Mouse (Mus musculus) neural tube, embryonic 13.5 days (tissue): ENCODE results near the gene Acyp2. TPM values are rescaled to one million over a fixed set of nuclear protein-coding genes. Genes with fewer than 3 reads are reported as not detected.
A peak's percentile ranks its signal among the peaks of the same experiment; 100 is the strongest.

ENCODE experiments used
- ATAC-seq: fragments of 200-750 bp; cut with Nextera tagmentation; 2 replicates; pipeline ENCODE4 v1.8.0; 2017; ENCODE audit warnings: low read depth, mild to moderate bottlenecking, moderate TSS enrichment, moderate library complexity
- H3K27ac ChIP-seq: fragments of 300-500 bp; sonication (generic); replicated peaks from 2 replicates; pipeline ENCODE4 v1.5.1; 2015; ENCODE audit warnings: moderate library complexity, mild to moderate bottlenecking, inconsistent platforms
- H3K27me3 ChIP-seq: fragments of 300-500 bp; sonication (generic); 2 replicates; pipeline ENCODE4 v1.6.1; 2015; ENCODE audit warnings: mild to moderate bottlenecking, inconsistent platforms
- H3K36me3 ChIP-seq: fragments of 300-500 bp; sonication (generic); 2 replicates; pipeline ENCODE4 v1.6.1; 2015; ENCODE audit warnings: mild to moderate bottlenecking, inconsistent platforms
- H3K4me1 ChIP-seq: fragments of 300-500 bp; sonication (generic); replicated peaks from 2 replicates; pipeline ENCODE4 v1.6.1; 2015; ENCODE audit warnings: inconsistent platforms
- H3K4me2 ChIP-seq: fragments of 300-500 bp; sonication (generic); 2 replicates; pipeline ENCODE4 v1.6.1; 2015; ENCODE audit warnings: inconsistent platforms, mild to moderate bottlenecking, moderate library complexity
- H3K4me3 ChIP-seq: fragments of 300-500 bp; sonication (generic); 2 replicates; pipeline ENCODE4 v1.5.1; 2015; ENCODE audit warnings: mild to moderate bottlenecking, inconsistent platforms
- H3K9ac ChIP-seq: fragments of 300-500 bp; sonication (generic); 2 replicates; pipeline ENCODE4 v1.6.1; 2015; ENCODE audit warnings: moderate library complexity, mild to moderate bottlenecking, inconsistent platforms
- H3K9me3 ChIP-seq: fragments of 300-500 bp; sonication (generic); 2 replicates; pipeline ENCODE4 v1.6.1; 2016; ENCODE audit warnings: inconsistent platforms
- WGBS: fragments of 180-500 bp; shearing (Covaris S2); methylation state at CpG from one replicate; pipeline ENCODE4 v1.1.7; 2015; 5-methylcytosine and 5-hydroxymethylcytosine counted together
- polyA plus RNA-seq: library from polyadenylated mRNA; unstranded; fragments of >200 nt; fragmentation: Nextera tagmentation; extraction: Ambion mirVana; gene quantifications from 2 replicates; pipeline ENCODE4 v1.2.1, GENCODE M21; 2015

Gene Acyp2
- polyA plus RNA-seq, 1 experiment from 2014 or later = 37.9 TPM

DNA sequence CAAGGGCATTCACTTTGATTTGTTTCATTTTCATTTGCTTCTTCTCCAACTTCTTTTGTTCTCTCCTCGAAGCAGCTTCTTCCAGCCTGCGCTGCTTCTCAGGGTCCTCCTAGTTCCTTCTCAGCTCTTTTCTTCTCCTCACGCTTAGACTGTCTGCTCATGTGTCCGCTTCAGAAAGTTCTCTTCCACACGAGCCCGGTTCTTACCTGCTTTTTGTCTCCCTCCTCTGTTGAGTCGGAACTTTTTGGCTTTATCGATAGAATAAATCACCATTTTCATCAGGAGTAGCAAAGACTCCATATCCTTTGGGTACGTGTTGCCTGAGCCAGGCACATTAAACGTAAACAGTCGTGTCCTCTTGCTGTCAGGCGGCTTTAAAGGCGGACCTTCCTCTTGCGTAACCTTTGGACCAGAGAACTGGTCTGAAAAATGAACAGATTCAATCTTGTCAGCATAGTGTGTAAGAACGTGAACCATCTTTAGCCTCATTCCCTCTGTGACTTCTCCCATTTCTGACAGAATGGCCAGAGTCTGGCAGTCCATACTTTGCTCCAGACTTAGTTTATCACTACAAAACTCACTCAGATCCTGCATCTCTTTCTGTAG lies 76.5 kb downstream of the Acyp2 start:
- no peak overlapping the region for H3K4me2 ChIP-seq
- ATAC-seq = no peak
- 94% methylated on average over 15 of the region's 15 CpGs for WGBS
- no peaks in the 10 kb centered on the region for H3K9me3 ChIP-seq
- H3K27me3 ChIP-seq = no peaks in the 10 kb centered on the region
- H3K36me3 ChIP-seq = no peaks in the 10 kb centered on the region
- H3K27ac ChIP-seq = no peak overlapping the region
- no peak overlapping the region for H3K4me3 ChIP-seq
- H3K4me1 ChIP-seq = no peaks in the 10 kb centered on the region
- H3K9ac ChIP-seq = no peak overlapping the region

GRCm38 (mm10) chr11:30570568-30570967 lies 78.8 kb downstream of the Acyp2 start:
- H3K27ac ChIP-seq = no peak overlapping the region
- no peaks in the 10 kb centered on the region for H3K4me1 ChIP-seq
- WGBS = 91% methylated on average over 3 of the region's 3 CpGs
- no peak overlapping the region for H3K4me3 ChIP-seq
- no peak overlapping the region for H3K9ac ChIP-seq
- H3K27me3 ChIP-seq = no peaks in the 10 kb centered on the region
- H3K36me3 ChIP-seq = no peaks in the 10 kb centered on the region
- ATAC-seq = no peak
- no peak overlapping the region for H3K4me2 ChIP-seq
- no peaks in the 10 kb centered on the region for H3K9me3 ChIP-seq

GRCm38 (mm10) chr11:30560215-30560614 lies 89.2 kb downstream of the Acyp2 start:
- Histone ChIP-seq H3K9me3 (no peaks in the 10 kb centered on the region), H3K4me3 (no peak overlapping the region), H3K4me1 (no peaks in the 10 kb centered on the region), H3K4me2 (no peak overlapping the region), H3K27ac (no peak overlapping the region), H3K36me3 (no peaks in the 10 kb centered on the region), H3K27me3 (no peaks in the 10 kb centered on the region), H3K9ac (no peak overlapping the region)
- WGBS = 95% methylated on average over 1 of the region's 1 CpGs
- ATAC-seq = no peak

GRCm38 (mm10) chr11:30553408-30553807 lies 96.0 kb downstream of the Acyp2 start:
- H3K4me2 ChIP-seq = no peak overlapping the region
- H3K9ac ChIP-seq = no peak overlapping the region
- H3K36me3 ChIP-seq = no peaks in the 10 kb centered on the region
- H3K27me3 ChIP-seq = no peaks in the 10 kb centered on the region
- H3K9me3 ChIP-seq = no peaks in the 10 kb centered on the region
- 98% methylated on average over 1 of the region's 1 CpGs for WGBS
- H3K4me1 ChIP-seq = no peaks in the 10 kb centered on the region
- H3K27ac ChIP-seq = no peak overlapping the region
- no peak overlapping the region for H3K4me3 ChIP-seq
- no peak for ATAC-seq

- Histone ChIP-seq H3K36me3 (no peaks in the 10 kb centered on the region), H3K4me2 (no peak overlapping the region), H3K27ac (no peak overlapping the region), H3K9me3 (no peaks in the 10 kb centered on the region), H3K27me3 (no peaks in the 10 kb centered on the region), H3K9ac (no peak overlapping the region), H3K4me3 (no peak overlapping the region), H3K4me1 (no peaks in the 10 kb centered on the region)
- ATAC-seq = no peak
- 86% methylated on average over 2 of the region's 2 CpGs for WGBS
These were observed 132.3 kb downstream of the Acyp2 start for GRCm38 (mm10) chr11:30517133-30517532.

DNA sequence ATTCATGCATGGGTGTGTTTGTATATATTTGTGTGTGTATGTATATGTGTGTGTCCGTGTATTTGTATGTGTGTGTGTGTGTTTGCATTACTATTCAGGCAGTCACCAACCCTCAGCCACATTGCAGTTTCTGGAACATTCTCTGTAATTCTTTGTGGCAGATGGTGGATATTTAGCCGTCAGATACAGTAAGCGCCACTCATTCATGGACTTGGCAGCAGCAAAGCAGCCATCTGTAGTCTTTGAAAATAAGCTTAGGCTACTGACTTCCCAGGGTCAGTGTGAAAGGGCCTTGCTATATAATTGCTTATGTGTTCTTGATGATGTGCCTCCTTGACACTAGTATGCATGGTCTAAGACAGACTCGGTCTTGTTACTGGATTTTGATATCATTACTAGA lies 141.2 kb downstream of the Acyp2 start:
- Histone ChIP-seq H3K27me3 (no peaks in the 10 kb centered on the region), H3K4me2 (no peak overlapping the region), H3K4me3 (no peak overlapping the region), H3K27ac (no peak overlapping the region), H3K36me3 (no peaks in the 10 kb centered on the region), H3K4me1 (no peaks in the 10 kb centered on the region), H3K9ac (no peak overlapping the region), H3K9me3 (no peaks in the 10 kb centered on the region)
- no peak for ATAC-seq
- 91% methylated on average over 4 of the region's 4 CpGs for WGBS

DNA sequence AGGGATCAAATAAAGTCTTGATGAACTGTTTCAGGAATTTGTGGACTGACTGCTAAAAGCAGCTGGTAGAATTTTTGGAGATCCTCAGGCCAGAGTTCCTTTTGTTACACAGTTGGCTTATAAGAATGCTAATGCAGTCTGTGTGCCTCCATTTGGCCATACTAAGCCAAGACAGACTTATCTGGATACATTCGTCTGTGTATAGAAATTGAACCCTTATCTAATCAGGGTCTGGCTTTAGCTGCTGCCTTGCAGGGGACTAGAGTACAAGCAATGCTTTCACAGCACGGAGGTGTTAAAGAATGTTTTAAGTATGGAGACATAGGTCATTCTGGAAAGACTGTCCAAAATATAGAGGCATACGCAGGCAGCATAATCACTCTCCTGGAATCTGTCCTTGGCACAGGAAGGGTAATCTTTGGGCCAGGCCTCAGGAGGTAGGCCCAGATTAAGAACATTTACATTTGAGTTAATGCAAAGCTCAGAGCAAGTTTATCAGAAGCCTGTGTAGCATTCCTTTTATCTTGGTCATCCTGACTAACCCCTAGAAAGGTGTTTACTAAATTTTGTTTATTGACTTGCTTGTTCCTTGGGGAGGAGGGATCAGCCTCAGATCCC lies 150.5 kb downstream of the Acyp2 start:
- Histone ChIP-seq H3K4me1 (no peaks in the 10 kb centered on the region), H3K36me3 (no peaks in the 10 kb centered on the region), H3K4me2 (no peak overlapping the region), H3K9me3 (no peaks in the 10 kb centered on the region), H3K4me3 (no peak overlapping the region), H3K27ac (no peak overlapping the region), H3K27me3 (no peaks in the 10 kb centered on the region), H3K9ac (no peak overlapping the region)
- no peak for ATAC-seq
- WGBS = 89% methylated on average over 3 of the region's 3 CpGs

- no peak overlapping the region for H3K9ac ChIP-seq
- no peak overlapping the region for H3K4me3 ChIP-seq
- 66% methylated on average over 2 of the region's 2 CpGs for WGBS
- no peaks in the 10 kb centered on the region for H3K4me1 ChIP-seq
- no peaks in the 10 kb centered on the region for H3K36me3 ChIP-seq
- no peaks in the 10 kb centered on the region for H3K27me3 ChIP-seq
- no peak overlapping the region for H3K27ac ChIP-seq
- no peak for ATAC-seq
- H3K9me3 ChIP-seq = no peaks in the 10 kb centered on the region
- H3K4me2 ChIP-seq = no peak overlapping the region
These were observed 152.2 kb downstream of the Acyp2 start for GRCm38 (mm10) chr11:30497151-30497550.

DNA sequence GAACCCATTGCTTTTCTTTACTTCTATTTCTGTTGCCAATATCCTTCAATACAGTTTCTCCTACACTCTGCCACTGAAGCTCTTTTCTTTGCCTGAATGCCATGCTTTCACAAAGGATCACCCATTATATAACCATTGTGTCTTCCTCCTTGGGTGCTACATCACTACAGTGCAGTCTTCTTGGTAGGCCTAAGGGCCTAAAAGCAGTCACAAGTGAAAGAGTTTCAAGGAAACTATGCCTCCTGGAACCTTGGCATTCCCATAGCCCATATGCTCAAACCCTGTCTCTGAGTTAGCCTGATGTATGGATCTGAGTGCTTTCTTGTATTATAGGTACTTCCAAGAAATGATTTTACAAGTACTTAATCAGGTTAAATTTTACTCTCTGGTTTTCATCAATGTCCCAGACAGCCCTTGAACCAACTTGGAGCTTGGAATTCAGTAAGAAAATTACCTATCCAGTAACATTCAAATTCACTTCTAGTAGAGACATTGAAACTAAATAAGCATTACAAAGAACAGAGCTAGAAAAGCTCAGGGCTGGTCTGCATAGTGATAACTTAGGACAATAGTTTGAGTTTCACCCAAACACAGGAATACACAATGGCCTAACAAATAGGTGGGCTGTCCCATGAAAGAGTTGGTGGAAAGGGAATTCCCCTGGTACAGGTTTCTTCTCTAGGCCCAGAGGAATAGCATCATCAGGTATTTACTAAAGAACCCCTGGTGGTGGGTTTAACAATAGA lies 157.7 kb downstream of the Acyp2 start:
- no peak overlapping the region for H3K27ac ChIP-seq
- no peaks in the 10 kb centered on the region for H3K4me1 ChIP-seq
- H3K9me3 ChIP-seq = no peaks in the 10 kb centered on the region
- H3K36me3 ChIP-seq = no peaks in the 10 kb centered on the region
- H3K9ac ChIP-seq = no peak overlapping the region
- no peak overlapping the region for H3K4me2 ChIP-seq
- ATAC-seq = no peak
- no peak overlapping the region for H3K4me3 ChIP-seq
- H3K27me3 ChIP-seq = no peaks in the 10 kb centered on the region

DNA sequence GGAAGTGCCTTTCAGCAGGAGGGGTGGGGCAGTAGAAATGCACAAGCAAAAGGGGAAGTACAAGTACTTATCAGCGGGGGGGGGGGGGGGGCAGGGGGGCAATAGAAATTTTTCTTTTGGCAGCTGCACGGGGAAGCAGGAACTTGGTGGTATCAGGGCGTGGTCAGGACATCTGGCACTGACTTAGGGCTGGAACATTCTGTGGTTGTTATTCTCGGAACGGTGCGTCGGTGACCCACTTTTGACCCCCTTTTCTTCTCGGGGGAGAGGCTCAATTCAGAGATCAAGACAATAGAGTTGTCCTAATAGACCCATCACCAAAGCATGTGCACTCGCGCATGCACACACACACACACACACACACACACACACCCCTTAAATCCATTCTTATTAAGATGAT lies 161.2 kb downstream of the Acyp2 start:
- Histone ChIP-seq H3K36me3 (no peaks in the 10 kb centered on the region), H3K27me3 (no peaks in the 10 kb centered on the region), H3K4me2 (no peak overlapping the region), H3K9ac (no peak overlapping the region), H3K4me1 (no peaks in the 10 kb centered on the region), H3K27ac (no peak overlapping the region), H3K9me3 (no peaks in the 10 kb centered on the region), H3K4me3 (no peak overlapping the region)
- no peak for ATAC-seq
- 69% methylated on average over 10 of the region's 10 CpGs for WGBS

GRCm38 (mm10) chr11:30483286-30483685 lies 166.1 kb downstream of the Acyp2 start:
- Histone ChIP-seq H3K36me3 (no peaks in the 10 kb centered on the region), H3K27me3 (no peaks in the 10 kb centered on the region), H3K4me3 (no peak overlapping the region), H3K4me1 (no peaks in the 10 kb centered on the region), H3K27ac (no peak overlapping the region), H3K4me2 (no peak overlapping the region), H3K9me3 (no peaks in the 10 kb centered on the region), H3K9ac (no peak overlapping the region)
- WGBS = 87% methylated on average over 4 of the region's 4 CpGs
- ATAC-seq = no peak

GRCm38 (mm10) chr11:30471751-30472593 lies 177.4 kb downstream of the Acyp2 start, which contains the start of gene 4930505A04Rik:
Gene 4930505A04Rik (minus strand): TSS chr11:30471827.
- Histone ChIP-seq H3K27me3 (no peaks in the 10 kb centered on the region), H3K9me3 (no peaks in the 10 kb centered on the region), H3K4me1 (peaks cover 13% of the 10 kb centered on the region), H3K36me3 (no peaks in the 10 kb centered on the region), H3K9ac (peak within 1 kb of the TSS; percentile 65), H3K27ac (peak within 1 kb of the TSS; percentile 74), H3K4me3 (peak within 1 kb of the TSS; percentile 47), H3K4me2 (peak within 1 kb of the TSS; percentile 68)
- 10% methylated on average over 17 of the region's 17 CpGs for WGBS
- peak; percentile 99 for ATAC-seq
